Mouse (Mus musculus): Measurements from ENCODE around the gene Prrc2a.
A peak's percentile ranks its signal among the peaks of the same experiment; 100 is the strongest.
"Not testable (repeated sequence)": the region's sequence is repeated elsewhere in the genome, so short reads cannot be mapped to it uniquely, and the experiment has no call there.

Gene Prrc2a

DNA sequence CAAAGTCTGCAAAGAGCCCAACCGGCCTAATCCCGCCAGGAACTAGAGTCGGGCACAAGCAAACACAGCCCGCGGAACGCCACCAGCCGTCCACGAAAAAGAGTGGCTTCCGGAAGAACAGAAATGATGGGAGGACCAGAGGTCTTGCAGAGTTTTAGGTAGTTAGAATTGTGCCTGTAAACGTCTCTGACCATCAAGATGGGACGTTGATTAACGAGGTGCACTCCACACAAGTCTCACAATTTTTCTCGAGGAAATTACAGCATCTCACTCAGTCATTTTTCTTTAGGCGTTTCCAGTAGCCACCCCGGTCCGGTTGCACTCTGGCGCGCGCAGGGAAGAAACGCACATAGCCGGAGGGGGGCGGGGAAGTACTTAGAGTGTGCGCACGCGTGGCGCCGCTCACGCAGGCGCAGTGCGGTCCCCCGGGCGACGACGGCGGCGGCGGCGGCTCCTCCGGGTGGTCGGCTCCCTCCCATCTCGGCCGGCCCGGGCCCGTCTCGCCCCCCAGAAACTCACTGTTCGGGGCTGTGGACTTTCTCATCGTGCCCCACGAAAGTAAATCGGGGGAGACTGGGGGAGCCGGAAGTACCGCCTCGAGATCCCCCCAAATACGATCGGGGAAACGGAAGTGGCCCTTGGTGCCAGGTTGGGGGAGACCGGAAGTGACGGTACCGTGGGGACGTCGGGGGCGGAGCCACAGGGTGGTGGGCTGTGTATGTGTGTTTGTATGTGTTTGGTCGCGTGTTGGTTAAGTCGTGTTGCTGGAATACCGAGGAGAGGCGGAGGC, 29.7 kb downstream of the Prrc2a start, which contains the start of gene Bag6:
TSS of gene Bag6 (plus strand) at position 378 of the 790 bp plus-strand sequence.
- DNase-seq (ENCODE audit: low read depth, low spot score) = peak; percentile 97

DNA sequence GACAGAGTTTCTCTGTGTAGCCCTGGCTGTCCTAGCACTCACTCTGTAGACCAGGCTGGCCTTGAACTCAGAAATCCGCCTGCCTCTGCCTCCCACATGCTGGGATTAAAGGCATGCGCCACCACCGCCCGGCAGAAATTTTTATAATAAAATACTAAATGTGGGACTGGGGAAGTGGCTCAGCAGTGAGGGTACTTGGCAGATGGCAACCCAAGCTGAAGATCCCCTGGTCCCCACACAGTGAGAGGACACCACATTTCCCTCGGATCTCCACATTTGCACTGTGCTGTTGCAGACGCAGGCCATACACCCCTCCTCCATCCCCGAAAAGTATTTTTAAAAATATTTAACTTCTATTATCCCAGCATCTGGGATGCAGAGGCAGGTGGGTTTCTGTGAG, 31.2 kb downstream of the Prrc2a start:
- DNase-seq (ENCODE audit: low read depth, low spot score) = no peak

DNA sequence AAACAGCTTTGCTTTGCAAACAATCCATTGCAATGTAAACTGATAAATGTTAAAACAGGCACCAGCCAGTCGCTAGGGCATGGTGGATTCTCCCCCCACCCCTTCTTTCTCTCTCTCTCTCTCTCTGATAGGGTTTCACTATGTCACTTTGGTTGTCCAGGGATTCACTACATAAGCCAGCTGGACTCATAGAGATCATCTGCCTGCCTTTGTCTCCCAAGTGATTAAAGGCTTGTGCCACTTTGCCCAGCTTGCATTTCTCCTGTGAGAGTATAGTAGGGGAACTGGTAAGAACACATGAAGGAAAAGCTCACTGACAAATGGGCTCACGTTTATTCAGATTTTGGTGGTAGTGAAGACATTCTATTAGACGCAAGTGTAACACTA, 32.5 kb downstream of the Prrc2a start:
- DNase-seq (ENCODE audit: low read depth, low spot score) = no peak

DNA sequence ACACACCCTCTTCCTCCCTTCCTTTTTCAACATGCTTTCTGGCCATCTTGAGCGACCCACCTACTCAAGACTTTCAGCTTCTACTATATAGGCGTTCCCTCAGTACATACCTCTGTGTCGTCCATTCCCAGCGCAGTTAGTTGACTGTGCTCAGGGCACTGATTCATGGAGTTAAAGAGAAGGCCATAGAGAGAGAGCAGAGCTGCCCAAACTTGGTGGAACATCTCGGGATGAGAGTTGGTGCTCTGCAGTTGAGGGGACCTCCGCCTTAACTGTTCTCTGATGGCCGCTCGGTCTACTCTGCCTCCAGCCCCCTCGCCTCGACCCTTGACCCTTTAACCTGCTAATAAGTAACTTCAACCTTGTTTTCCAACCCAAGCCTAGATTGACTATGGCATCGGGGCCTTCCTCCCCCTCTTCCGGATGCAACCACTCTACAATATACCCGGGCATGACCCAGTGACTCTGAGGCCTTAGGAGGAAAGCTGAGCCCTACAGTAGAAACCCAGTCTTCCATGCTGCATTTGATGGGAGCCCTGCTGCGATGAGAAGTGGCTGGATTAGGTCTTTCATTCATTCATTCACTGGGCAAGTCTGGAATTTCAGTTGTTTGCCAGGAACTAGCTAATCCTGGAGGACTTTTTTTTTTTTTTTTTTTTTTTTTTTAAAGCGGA, 33.1 kb downstream of the Prrc2a start, which contains the start of gene Apom:
TSS of gene Apom (minus strand) at position 551 of the 674 bp plus-strand sequence.
- DNase-seq (ENCODE audit: low read depth, low spot score) = no peak

DNA sequence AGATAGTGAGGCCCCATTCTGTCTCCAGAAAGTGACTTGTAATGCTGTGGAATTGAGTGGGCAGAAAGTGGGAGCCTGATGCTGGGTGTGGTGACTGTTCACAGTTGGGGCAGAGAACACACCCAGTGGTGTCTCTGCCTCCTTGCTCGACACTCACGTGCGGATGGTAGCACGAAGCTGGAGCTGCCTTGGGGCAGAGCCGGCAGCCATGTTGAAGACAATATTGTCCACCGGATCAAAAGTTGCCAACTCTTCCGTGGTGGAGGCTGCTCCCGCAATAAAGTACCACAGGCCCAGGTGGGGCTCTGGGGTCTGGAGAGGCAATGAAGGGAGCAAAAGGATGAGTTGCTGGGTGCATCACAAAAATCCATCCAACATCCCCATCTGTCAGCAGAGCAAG, 33.7 kb downstream of the Prrc2a start:
- no peak for DNase-seq (ENCODE audit: low read depth, low spot score)

GRCm38 (mm10) chr17:35128996-35129395, 35.7 kb downstream of the Prrc2a start:
- DNase-seq (ENCODE audit: low read depth, low spot score) = no peak

DNA sequence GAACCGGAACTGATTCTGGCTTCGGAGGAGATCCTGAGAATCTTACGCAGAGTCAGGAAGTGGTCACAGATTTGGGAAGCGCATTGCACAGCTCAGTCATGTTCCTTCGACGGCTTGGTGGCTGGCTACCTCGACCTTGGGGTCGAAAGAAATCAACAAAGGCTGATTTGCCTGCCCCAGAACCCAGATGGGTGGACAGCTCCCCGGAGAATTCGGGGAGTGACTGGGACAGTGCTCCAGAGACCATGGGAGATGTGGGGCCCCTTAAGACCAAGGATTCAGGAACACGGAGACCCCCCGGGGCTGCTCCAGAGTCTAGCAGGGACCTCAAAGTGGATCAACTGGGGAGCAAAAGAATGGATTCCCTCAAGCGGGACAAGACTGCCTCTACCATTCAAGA, 37.7 kb downstream of the Prrc2a start:
- DNase-seq (ENCODE audit: low read depth, low spot score) = no peak

GRCm38 (mm10) chr17:35126206-35126611, 38.5 kb downstream of the Prrc2a start, which contains the start of gene D17H6S53E:
Gene D17H6S53E (plus strand): TSS chr17:35126373.
- DNase-seq (ENCODE audit: low read depth, low spot score) = peak; percentile 51

- no peak for DNase-seq (ENCODE audit: low read depth, low spot score)
Measured at GRCm38 (mm10) chr17:35125578-35125977, 39.1 kb downstream of the Prrc2a start.

GRCm38 (mm10) chr17:35125081-35125480, 39.6 kb downstream of the Prrc2a start:
- DNase-seq (ENCODE audit: low read depth, low spot score) = no peak

- DNase-seq (ENCODE audit: low read depth, low spot score) = not testable (repeated sequence)
Measured at GRCm38 (mm10) chr17:35124261-35124896, 40.3 kb downstream of the Prrc2a start.

GRCm38 (mm10) chr17:35123287-35123686, 41.4 kb downstream of the Prrc2a start:
- DNase-seq (ENCODE audit: low read depth, low spot score) = not testable (repeated sequence)

GRCm38 (mm10) chr17:35121871-35122303, 42.8 kb downstream of the Prrc2a start, which contains the start of gene Csnk2b:
Gene Csnk2b (minus strand): TSS chr17:35122053.
- DNase-seq (ENCODE audit: low read depth, low spot score) = peak; percentile 65

GRCm38 (mm10) chr17:35121143-35121799, 43.4 kb downstream of the Prrc2a start, which contains the start of gene Gpank1:
Gene Gpank1 (plus strand): TSS chr17:35121455.
- peak; percentile 100 for DNase-seq (ENCODE audit: low read depth, low spot score)

DNA sequence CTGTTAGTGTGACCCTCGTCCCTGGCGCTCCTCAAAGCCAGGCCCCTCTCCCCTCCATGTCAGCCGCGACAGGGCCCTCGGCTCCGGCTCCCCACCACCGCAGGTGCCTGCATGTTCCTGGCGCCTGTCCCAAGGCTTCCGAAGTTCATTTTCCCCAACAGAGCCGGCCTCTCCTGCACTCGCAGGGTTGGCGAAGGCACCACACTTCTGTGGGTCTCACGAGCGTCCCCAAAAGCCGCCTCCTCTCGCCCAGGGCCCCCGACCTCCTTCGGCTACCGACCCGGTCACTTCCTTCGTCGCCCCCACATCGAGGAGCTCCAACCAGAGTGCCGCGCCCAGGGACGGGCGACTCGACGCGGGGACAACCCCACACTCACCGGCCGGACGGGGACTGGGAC, 44.0 kb downstream of the Prrc2a start:
- peak; percentile 40 for DNase-seq (ENCODE audit: low read depth, low spot score)

GRCm38 (mm10) chr17:35115046-35116019, 49.4 kb downstream of the Prrc2a start, which contains the start of gene Ly6g5b:
Gene Ly6g5b (minus strand): TSS chr17:35115428.
- DNase-seq (ENCODE audit: low read depth, low spot score) = no peak

DNA sequence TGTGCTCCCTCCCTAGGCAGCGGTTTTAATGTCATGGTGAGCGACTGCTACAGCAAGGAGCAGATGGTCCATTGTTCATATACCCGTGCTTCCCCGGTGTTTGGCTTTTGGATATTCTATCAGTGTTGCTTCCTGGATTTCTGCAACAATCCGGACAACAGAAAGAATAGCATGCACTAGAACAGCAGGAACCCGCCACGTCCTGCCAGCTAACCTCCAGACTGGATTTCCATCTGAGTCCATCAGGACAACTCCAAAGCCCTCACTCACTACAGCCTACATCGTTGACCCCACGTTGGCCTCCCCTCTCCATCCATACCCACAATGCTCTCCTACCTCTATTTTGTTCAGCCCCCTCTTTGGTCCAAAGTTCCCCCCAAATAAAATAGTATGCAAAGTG, 52.9 kb downstream of the Prrc2a start:
- no peak for DNase-seq (ENCODE audit: low read depth, low spot score)

DNA sequence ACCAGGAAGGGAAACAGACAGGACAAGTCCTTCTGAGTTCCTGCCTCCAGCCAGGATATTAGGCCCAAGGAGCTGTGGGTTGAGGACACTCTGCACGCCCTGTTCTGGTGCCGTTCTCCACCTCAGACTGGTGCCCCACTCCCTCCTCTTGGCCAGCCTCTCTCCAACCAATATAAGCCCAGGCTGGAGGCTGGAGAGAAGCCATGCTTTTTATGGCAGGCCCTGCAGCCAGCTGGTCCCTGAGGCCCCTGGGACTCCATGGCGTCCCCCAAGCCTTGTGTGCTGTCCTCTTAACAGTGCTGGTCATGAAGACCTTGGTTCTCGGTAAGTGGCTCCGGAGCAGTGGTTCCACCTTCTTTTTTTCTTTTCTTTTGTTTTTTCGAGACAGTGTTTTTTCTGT, 56.6 kb downstream of the Prrc2a start, which contains the start of gene Ly6g5c:
TSS of gene Ly6g5c (plus strand) at position 183 of the 400 bp plus-strand sequence.
- DNase-seq (ENCODE audit: low read depth, low spot score) = no peak

DNA sequence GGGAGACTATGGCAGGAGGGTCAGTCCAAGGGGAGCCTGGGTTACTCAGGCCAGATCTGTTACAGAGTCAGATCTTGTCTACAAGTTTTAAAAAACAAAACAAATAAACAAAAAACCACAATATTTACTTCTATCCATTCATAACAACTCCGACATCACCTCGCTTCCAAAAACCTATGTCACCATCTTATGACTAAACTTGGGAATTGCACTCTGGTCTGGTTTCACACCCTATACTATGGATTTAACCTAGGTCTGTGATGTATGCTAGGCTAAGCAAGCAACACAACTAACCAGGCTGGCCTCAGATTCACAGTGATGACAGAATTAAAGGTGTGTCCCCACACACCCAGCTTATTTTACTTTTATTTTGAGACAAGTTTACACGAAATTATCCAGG, 58.2 kb downstream of the Prrc2a start:
- DNase-seq (ENCODE audit: low read depth, low spot score) = no peak

GRCm38 (mm10) chr17:35105740-35106389, 58.8 kb downstream of the Prrc2a start:
- peak; percentile 50 for DNase-seq (ENCODE audit: low read depth, low spot score)

Measured in ZHBTc4 (cell line).